Mouse (Mus musculus): Measurements from ENCODE around the gene Krt80. TPM values are rescaled to one million over a fixed set of nuclear protein-coding genes. Genes with fewer than 3 reads are reported as not detected.

Krt80 gene
- polyA plus RNA-seq, 1 experiment from 2014 or later = 26.3 TPM

DNA sequence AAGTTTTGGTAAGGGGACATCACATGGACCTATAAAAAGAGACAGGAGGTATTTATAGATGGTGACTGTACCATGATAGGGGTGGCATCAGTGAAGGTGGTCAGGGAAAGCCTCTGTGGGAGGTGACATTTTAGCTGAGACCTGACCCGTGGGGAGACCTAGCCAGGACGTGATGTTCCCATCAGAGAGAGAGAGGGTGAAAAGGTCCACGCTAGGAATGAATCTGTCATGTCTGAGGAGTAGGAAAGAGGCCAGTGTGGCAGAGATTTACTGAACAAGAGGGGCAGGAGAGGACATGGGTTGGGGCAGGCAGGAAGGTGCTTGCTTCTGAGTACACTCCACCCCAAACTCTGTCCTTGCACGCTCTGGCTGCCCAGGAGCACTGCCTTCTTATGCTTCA, 66.1 kb downstream of the Krt80 start:
- no peak for ATAC-seq
- TF ChIP-seq EP300 (IDR thresholded peaks at IDR 0.05) (no peak), CTCF (IDR thresholded peaks at IDR 0.05) (no peak)

DNA sequence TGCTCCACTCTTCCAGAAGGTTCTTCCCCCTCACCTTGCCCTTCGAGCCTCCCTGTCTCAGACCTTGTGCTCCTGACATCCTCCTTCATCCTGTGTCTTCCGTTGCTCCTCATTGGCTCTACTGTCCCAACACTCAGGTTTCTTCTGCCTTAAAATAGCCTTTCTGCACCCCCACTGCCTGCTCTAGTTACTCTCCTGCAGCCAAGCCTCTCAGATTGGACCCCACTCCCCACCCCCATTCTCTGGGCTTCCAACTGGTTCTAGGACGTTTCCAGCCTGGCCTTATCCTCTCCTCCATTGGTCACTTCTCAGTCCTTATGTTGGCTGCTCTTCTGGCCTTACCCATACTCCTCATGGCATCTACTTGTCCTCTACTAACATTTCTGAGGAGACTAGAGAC, 67.8 kb downstream of the Krt80 start:
- Histone ChIP-seq H3K4me3 (ENCODE audit: low read depth, low read length) (no peak overlapping the region), H3K4me2 (replicated peaks; ENCODE audit: low read depth, low read length) (no peak overlapping the region), H3K4me1 (ENCODE audit: insufficient read depth, low read depth, low read length) (no peaks in the 10 kb centered on the region), H3K9ac (replicated peaks; ENCODE audit: low read depth) (no peak overlapping the region), H3K36me3 (ENCODE audit: insufficient read depth, low read length) (no peaks in the 10 kb centered on the region), H3K27ac (ENCODE audit: low read length) (no peak overlapping the region), H3K9me3 (ENCODE audit: low read length) (no peaks in the 10 kb centered on the region), H3K27me3 (replicated peaks; ENCODE audit: insufficient read depth, low read length) (no peaks in the 10 kb centered on the region)
- TF ChIP-seq CTCF (IDR thresholded peaks at IDR 0.05) (no peak), EP300 (IDR thresholded peaks at IDR 0.05) (no peak)
- no peak for ATAC-seq
- DNase-seq (ENCODE audit: low spot score) = no peak
- WGBS = 83% methylated on average over 3 of the region's 3 CpGs

More for the DNA sequence above, 66.1 kb downstream of the Krt80 start:
- no peak for DNase-seq (ENCODE audit: low spot score)
- Histone ChIP-seq H3K4me3 (ENCODE audit: low read depth, low read length) (no peak overlapping the region), H3K27ac (ENCODE audit: low read length) (no peak overlapping the region), H3K9ac (replicated peaks; ENCODE audit: low read depth) (no peak overlapping the region), H3K27me3 (replicated peaks; ENCODE audit: insufficient read depth, low read length) (no peaks in the 10 kb centered on the region), H3K36me3 (ENCODE audit: insufficient read depth, low read length) (no peaks in the 10 kb centered on the region), H3K4me1 (ENCODE audit: insufficient read depth, low read depth, low read length) (no peaks in the 10 kb centered on the region), H3K9me3 (ENCODE audit: low read length) (no peaks in the 10 kb centered on the region), H3K4me2 (replicated peaks; ENCODE audit: low read depth, low read length) (no peak overlapping the region)
- 79% methylated on average over 4 of the region's 4 CpGs for WGBS

DNA sequence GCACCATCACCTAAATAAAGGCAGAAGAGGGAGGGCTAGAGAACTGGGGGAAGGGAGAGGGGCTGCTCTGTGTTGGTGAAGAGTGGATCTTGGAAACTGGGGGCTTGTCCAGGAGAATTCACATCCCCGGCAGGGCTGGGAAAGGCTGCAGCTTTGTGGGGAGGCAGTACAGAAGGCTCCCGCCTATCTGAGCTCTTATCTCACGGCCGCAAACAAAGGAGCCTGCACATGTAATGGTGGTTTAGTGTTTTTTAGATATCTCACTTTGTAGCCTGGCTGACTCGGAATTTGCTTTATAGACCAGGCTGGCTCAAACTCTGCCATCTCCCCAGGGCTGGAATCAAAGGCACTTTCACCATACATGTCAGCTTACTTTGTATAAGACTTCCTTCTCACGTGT, 69.8 kb downstream of the Krt80 start:
- ATAC-seq (no peak), DNase-seq (ENCODE audit: low spot score) (no peak)
- TF ChIP-seq EP300 (IDR thresholded peaks at IDR 0.05) (no peak), CTCF (IDR thresholded peaks at IDR 0.05) (no peak)
- H3K9ac ChIP-seq (replicated peaks; ENCODE audit: low read depth) = no peak overlapping the region
- WGBS = 54% methylated on average over 6 of the region's 6 CpGs
- H3K4me1 ChIP-seq (ENCODE audit: insufficient read depth, low read depth, low read length) = no peaks in the 10 kb centered on the region
- no peaks in the 10 kb centered on the region for H3K27me3 ChIP-seq (replicated peaks; ENCODE audit: insufficient read depth, low read length)
- H3K27ac ChIP-seq (ENCODE audit: low read length) = no peak overlapping the region
- H3K4me3 ChIP-seq (ENCODE audit: low read depth, low read length) = no peak overlapping the region
- H3K36me3 ChIP-seq (ENCODE audit: insufficient read depth, low read length) = no peaks in the 10 kb centered on the region
- no peaks in the 10 kb centered on the region for H3K9me3 ChIP-seq (ENCODE audit: low read length)
- H3K4me2 ChIP-seq (replicated peaks; ENCODE audit: low read depth, low read length) = no peak overlapping the region

DNA sequence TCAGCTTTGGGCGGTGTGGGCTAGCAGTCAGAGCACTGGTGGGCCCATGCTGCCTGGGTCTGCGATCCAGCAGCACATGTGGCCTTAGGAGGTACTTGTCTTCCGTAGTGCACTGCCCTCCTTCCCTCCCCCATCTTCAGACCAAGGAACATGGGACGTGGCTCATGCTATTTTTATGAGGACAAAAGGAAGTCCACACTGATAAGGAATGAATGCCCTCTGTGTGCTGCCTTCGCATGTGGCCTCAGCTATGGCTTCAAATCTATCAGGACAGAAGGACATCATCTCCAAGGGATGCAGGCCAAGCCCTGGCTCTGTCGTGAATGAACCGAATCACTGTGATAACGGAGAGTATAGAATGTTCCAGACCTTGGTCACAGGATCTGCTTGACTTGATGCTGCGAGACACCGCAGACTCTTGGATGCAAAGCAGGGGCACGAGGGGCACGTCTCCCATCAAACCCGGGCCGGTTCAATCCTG, 70.4 kb downstream of the Krt80 start:
- Histone ChIP-seq H3K9ac (replicated peaks; ENCODE audit: low read depth) (no peak overlapping the region), H3K9me3 (ENCODE audit: low read length) (no peaks in the 10 kb centered on the region), H3K27me3 (replicated peaks; ENCODE audit: insufficient read depth, low read length) (no peaks in the 10 kb centered on the region), H3K36me3 (ENCODE audit: insufficient read depth, low read length) (no peaks in the 10 kb centered on the region), H3K4me3 (ENCODE audit: low read depth, low read length) (no peak overlapping the region), H3K4me2 (replicated peaks; ENCODE audit: low read depth, low read length) (no peak overlapping the region), H3K27ac (ENCODE audit: low read length) (no peak overlapping the region), H3K4me1 (ENCODE audit: insufficient read depth, low read depth, low read length) (no peaks in the 10 kb centered on the region)
- TF ChIP-seq CTCF (IDR thresholded peaks at IDR 0.05) (no peak), EP300 (IDR thresholded peaks at IDR 0.05) (no peak)
- DNase-seq (ENCODE audit: low spot score) = no peak
- ATAC-seq = no peak
- 57% methylated on average over 14 of the region's 14 CpGs for WGBS

DNA sequence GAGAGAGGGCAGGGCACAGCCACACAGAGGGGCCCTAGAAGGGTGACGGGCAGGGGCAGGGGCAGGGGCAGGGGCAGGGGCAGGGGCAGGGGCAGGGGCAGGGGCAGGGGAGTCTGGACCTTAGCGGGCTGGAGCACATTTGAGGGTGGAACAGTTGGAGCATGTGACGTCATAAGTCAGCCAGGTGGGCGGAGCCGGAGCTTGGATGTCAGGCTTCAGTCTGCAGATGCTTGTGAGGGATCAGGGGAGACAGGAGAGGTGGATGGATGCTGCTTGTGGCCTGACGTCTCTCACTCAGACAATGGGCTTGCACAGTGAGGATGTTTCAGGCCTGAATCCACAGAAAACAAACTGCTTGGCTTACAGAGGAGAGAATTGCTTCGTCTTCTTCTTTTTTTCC, 71.4 kb downstream of the Krt80 start:
- no peaks in the 10 kb centered on the region for H3K36me3 ChIP-seq (ENCODE audit: insufficient read depth, low read length)
- TF ChIP-seq CTCF (IDR thresholded peaks at IDR 0.05) = no peak
- TF ChIP-seq EP300 (IDR thresholded peaks at IDR 0.05) = no peak
- H3K27me3 ChIP-seq (replicated peaks; ENCODE audit: insufficient read depth, low read length) = no peaks in the 10 kb centered on the region
- H3K9ac ChIP-seq (replicated peaks; ENCODE audit: low read depth) = no peak overlapping the region
- H3K9me3 ChIP-seq (ENCODE audit: low read length) = no peaks in the 10 kb centered on the region
- DNase-seq (ENCODE audit: low spot score) = no peak
- H3K4me3 ChIP-seq (ENCODE audit: low read depth, low read length) = no peak overlapping the region
- no peak overlapping the region for H3K4me2 ChIP-seq (replicated peaks; ENCODE audit: low read depth, low read length)
- no peaks in the 10 kb centered on the region for H3K4me1 ChIP-seq (ENCODE audit: insufficient read depth, low read depth, low read length)
- H3K27ac ChIP-seq (ENCODE audit: low read length) = no peak overlapping the region
- WGBS = 24% methylated on average over 5 of the region's 7 CpGs
- ATAC-seq = no peak

DNA sequence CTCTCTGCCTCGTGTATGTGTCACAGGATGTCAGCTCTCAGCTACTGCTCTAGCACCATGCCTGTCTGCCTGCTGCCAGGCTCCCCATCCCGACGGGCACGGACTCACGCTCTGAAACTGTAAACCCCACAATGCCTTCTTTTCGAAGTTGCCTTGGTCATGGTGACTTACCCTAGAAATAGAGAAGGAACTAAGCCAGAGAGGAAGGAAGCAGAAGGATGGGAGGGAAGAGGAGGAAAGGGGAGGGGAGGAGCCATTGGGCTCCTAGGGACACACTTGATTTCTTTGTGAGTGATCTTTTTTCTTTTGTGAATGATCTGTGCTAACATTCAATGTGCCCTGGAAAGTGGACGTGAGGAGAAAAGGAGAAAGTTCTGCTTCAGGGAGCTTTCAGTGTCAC, 72.0 kb downstream of the Krt80 start:
- no peak overlapping the region for H3K4me2 ChIP-seq (replicated peaks; ENCODE audit: low read depth, low read length)
- ATAC-seq = no peak
- no peak overlapping the region for H3K4me3 ChIP-seq (ENCODE audit: low read depth, low read length)
- H3K4me1 ChIP-seq (ENCODE audit: insufficient read depth, low read depth, low read length) = no peaks in the 10 kb centered on the region
- no peaks in the 10 kb centered on the region for H3K36me3 ChIP-seq (ENCODE audit: insufficient read depth, low read length)
- WGBS = 26% methylated on average over 7 of the region's 7 CpGs
- no peak overlapping the region for H3K27ac ChIP-seq (ENCODE audit: low read length)
- H3K9ac ChIP-seq (replicated peaks; ENCODE audit: low read depth) = no peak overlapping the region
- TF ChIP-seq EP300 (IDR thresholded peaks at IDR 0.05) (no peak), CTCF (IDR thresholded peaks at IDR 0.05) (no peak)
- DNase-seq (ENCODE audit: low spot score) = no peak
- H3K9me3 ChIP-seq (ENCODE audit: low read length) = no peaks in the 10 kb centered on the region
- no peaks in the 10 kb centered on the region for H3K27me3 ChIP-seq (replicated peaks; ENCODE audit: insufficient read depth, low read length)

MicroRNAs encoded within 50 kb of the gene (microRNA counts, 519-probe panel; counts per million panel counts)
- microRNA mmu-miR-1941-3p (not detected), microRNA mmu-miR-1941-5p (not detected)

Small RNA genes lying within 50 kb of the gene (microRNA-seq; reads per million reads assigned to microRNA genes)
- gene Mir1941 = 3.2 reads per million, percentile 8 among the genes with 10 or more reads in this experiment

Other genes starting within 250 kb of the Krt80 start
- 159 and 168 TPM in 2 replicates for gene Acvrl1, start 241.6 kb downstream of the Krt80 start, polyA plus RNA-seq (2015; fragmentation: Nextera tagmentation; extraction: Ambion mirVana)
- 6.6 and 7.4 TPM in 2 replicates for gene Acvr1b, start 196.1 kb downstream of the Krt80 start, polyA plus RNA-seq (2015; fragmentation: Nextera tagmentation; extraction: Ambion mirVana)
- gene Grasp, start 146.0 kb downstream of the Krt80 start, polyA plus RNA-seq (2015; fragmentation: Nextera tagmentation; extraction: Ambion mirVana) = 8.2 and 8.6 TPM in 2 replicates
- 7.8 and 11.8 TPM in 2 replicates for gene Nr4a1, start 115.9 kb downstream of the Krt80 start, polyA plus RNA-seq (2015; fragmentation: Nextera tagmentation; extraction: Ambion mirVana)
- 73.1 and 74.2 TPM in 2 replicates for gene Atg101, start 85.9 kb downstream of the Krt80 start, polyA plus RNA-seq (2015; fragmentation: Nextera tagmentation; extraction: Ambion mirVana)
- 74.9 and 82.4 TPM in 2 replicates for gene 6030408B16Rik, start 77.0 kb downstream of the Krt80 start, polyA plus RNA-seq (2015; fragmentation: Nextera tagmentation; extraction: Ambion mirVana)
- gene Krt7, start 40.9 kb upstream of the Krt80 start, polyA plus RNA-seq (2015; fragmentation: Nextera tagmentation; extraction: Ambion mirVana) = 430 and 463 TPM in 2 replicates
- 0.24 and 0.29 TPM in 2 replicates for gene Krt87, start 68.6 kb upstream of the Krt80 start, polyA plus RNA-seq (2015; fragmentation: Nextera tagmentation; extraction: Ambion mirVana)
- gene Krt88, start 77.6 kb upstream of the Krt80 start, polyA plus RNA-seq (2015; fragmentation: Nextera tagmentation; extraction: Ambion mirVana) = 0.15 and 0.21 TPM in 2 replicates
- not detected in 2 replicates for gene Krt81, start 93.6 kb upstream of the Krt80 start, polyA plus RNA-seq (2015; fragmentation: Nextera tagmentation; extraction: Ambion mirVana)
- not detected in 2 replicates for gene Krt86, start 103.3 kb upstream of the Krt80 start, polyA plus RNA-seq (2015; fragmentation: Nextera tagmentation; extraction: Ambion mirVana)
- gene Krt83, start 121.3 kb upstream of the Krt80 start, polyA plus RNA-seq (2015; fragmentation: Nextera tagmentation; extraction: Ambion mirVana) = not detected in 2 replicates
- not detected in 2 replicates for gene Gm49425, start 147.1 kb upstream of the Krt80 start, polyA plus RNA-seq (2015; fragmentation: Nextera tagmentation; extraction: Ambion mirVana)
- gene Krt84, start 162.7 kb upstream of the Krt80 start, polyA plus RNA-seq (2015; fragmentation: Nextera tagmentation; extraction: Ambion mirVana) = not detected in 2 replicates
- not detected in 2 replicates for gene Krt82, start 180.5 kb upstream of the Krt80 start, polyA plus RNA-seq (2015; fragmentation: Nextera tagmentation; extraction: Ambion mirVana)
- gene Krt90, start 192.8 kb upstream of the Krt80 start, polyA plus RNA-seq (2015; fragmentation: Nextera tagmentation; extraction: Ambion mirVana) = 0.05 and 0.14 TPM in 2 replicates
- not detected in 2 replicates for gene Krt75, start 203.7 kb upstream of the Krt80 start, polyA plus RNA-seq (2015; fragmentation: Nextera tagmentation; extraction: Ambion mirVana)

Measured in lung, postnatal 0 days (tissue).